Mouse (Mus musculus): ENCODE measurements around the gene Lhfpl3.

DNA sequence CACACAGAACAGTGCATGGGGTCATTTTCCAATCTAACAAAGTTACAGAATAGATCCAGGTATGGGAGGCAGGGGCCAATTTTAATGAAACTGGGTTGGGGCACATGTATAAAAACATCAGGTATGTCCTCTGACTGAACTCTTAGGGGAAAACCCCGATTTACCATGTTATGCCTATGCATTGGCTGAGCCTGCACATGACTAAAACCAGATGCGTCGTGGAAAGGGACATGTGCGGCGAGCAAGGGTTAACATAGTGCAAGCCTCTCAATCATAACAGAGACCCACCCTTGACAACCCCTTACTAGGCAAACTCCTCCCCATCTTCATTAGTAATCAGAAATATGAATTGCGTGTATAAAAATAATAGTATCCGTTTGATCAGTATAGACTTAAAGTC lies 533.5 kb downstream of the Lhfpl3 start:
- TF ChIP-seq POLR2A (IDR thresholded peaks at IDR 0.05; ENCODE audit: extremely low read depth, insufficient read depth, low read length) (no peak), CTCF (IDR thresholded peaks at IDR 0.05; ENCODE audit: extremely low read depth, insufficient read depth, low read length) (no peak)
